Mouse (Mus musculus) lung, adult 2 months (tissue): ENCODE data around the gene Crb3. TPM values are rescaled to one million over a fixed set of nuclear protein-coding genes. Genes with fewer than 3 reads are reported as not detected.
A peak's percentile ranks its signal among the peaks of the same experiment; 100 is the strongest.

ENCODE experiments used
- DNase-seq: peaks from one replicate; pipeline ENCODE4 v3.0.0; 2022
- H3K4me1 ChIP-seq: fragments of 200-500 bp; 2 replicates; pipeline ENCODE4 v1.6.1; 2011; ENCODE audit warnings: low read length; ENCODE audit not compliant: control insufficient read depth, insufficient read depth
- H3K4me3 ChIP-seq: fragments of 200-500 bp; replicated peaks from 2 replicates; pipeline ENCODE3; 2011; ENCODE audit warnings: low read depth, mild to moderate bottlenecking, control low read depth, low read length; ENCODE audit errors: extremely low read depth
- CTCF ChIP-seq: fragments of 200-500 bp; IDR thresholded peaks from 2 replicates; pipeline ENCODE4 v1.5.1; 2011; ENCODE audit warnings: mild to moderate bottlenecking, low read length, control low read depth; ENCODE audit not compliant: insufficient read depth
- POLR2A ChIP-seq: fragments of 200-500 bp; IDR thresholded peaks from 2 replicates; pipeline ENCODE4 v1.6.1; 2011; ENCODE audit warnings: low read depth, mild to moderate bottlenecking, control low read depth, low read length, borderline replicate concordance; ENCODE audit errors: extremely low read depth
- WGBS: fragments of 180-500 bp; shearing (Covaris S2); methylation state at CpG from one replicate; pipeline ENCODE4 v1.1.7; 2018; 5-methylcytosine and 5-hydroxymethylcytosine counted together
- polyA plus RNA-seq: library from polyadenylated mRNA; depleted of rRNA; stranded (reverse); fragments of >200 nt; gene quantifications from 2 replicates; pipeline ENCODE4 v1.2.3, GENCODE M21; 2012; rRNA removed

Crb3 gene
- polyA plus RNA-seq, result 75.5 and 89.4 TPM in 2 replicates

DNA sequence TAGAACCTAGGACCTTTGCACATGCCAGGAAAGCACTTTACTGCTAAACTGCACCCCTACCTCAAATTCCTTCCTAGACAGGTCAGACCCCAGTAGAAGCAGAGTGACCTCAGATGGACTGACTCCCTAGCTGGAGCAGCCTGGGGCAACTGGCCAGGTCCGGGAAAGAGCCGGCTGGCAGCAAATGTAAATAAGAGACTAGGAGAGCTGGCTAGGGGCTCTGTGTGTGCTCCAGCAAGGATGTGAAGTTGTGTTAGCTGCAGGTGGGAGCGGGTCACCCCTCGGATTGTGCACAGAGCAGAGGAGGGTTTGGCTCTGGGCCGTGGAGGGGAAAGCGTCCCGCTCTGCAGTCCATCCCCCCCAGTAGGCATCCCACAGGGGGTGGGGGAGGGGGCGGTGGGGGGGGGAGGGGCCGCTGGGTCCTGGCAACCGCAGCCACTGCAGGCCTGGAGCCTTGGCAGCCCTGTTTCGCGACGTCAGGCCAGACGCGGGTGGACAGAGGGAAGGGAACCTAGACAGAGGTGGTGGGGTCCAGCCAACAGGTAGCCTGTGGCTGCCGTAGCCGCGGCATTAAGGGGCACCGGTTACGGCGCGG lies at the start of gene Crb3:
Crb3 (plus strand) TSS at position 215 of the 595 bp plus-strand sequence.
- H3K4me3 ChIP-seq, result peak within 1 kb of the TSS; percentile 78
- TF ChIP-seq POLR2A (no peak), CTCF (no peak)
- H3K4me1 ChIP-seq, result peaks cover 4% of the 10 kb centered on the region
- DNase-seq, result peak; percentile 39
- WGBS, result 7% methylated on average over 20 of the region's 22 CpGs

GRCm38 (mm10) chr17:57010911-57011235 lies 48.0 kb upstream of the Crb3 start:
- no peak for DNase-seq
- TF ChIP-seq POLR2A (no peak), CTCF (no peak)
- H3K4me3 ChIP-seq, result peak overlapping the region; percentile 93
- H3K4me1 ChIP-seq, result no peaks in the 10 kb centered on the region
- WGBS, result under 1% methylated on average over 19 of the region's 19 CpGs

DNA sequence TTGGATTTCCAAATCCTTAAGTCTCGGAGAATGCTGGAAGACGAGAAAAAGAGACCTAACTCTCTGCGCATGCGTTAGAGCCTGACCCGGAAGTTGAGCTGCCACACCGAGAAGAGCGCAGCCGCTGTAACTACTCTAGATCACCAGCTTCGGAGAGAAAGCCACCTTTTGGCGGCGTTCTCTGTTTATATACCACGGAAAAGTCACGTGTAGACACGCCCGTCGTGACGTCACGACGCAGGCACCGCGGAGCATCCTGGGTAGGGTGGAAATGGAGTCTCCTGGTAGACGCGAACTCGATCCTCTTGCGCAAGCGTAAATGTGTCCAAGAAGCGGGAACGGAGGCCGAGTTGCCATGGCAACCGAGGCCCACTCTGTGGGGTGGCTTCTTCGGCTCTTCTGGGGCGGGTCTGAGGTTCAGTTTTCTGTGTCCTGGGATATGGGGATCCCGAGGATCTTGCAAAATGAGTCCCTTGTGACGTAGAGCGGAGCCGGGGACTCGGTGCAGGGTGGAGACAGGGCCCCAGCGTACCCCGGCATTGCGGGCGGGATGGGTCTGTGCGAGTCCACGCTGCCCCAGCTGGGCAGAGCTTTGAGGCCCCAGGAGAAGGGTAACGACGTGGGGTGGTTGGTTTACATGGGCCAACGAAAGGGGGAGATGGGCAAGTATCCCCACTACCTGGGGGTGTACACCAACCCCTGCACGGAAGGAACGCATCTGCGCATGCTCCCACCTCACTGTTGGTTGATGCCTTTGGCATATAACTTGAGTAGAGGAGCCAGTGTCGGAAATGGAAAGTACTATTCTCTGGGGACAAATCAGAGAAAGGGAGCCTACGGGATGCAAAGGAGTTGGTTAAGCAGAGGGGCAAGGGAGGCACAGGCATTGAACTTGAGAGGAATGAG lies 47.4 kb upstream of the Crb3 start, which contains the start of the genes Gtf2f1 and Gm17949:
Gtf2f1 (minus strand) TSS at position 53 of the 906 bp plus-strand sequence.
Gm17949 (plus strand) TSS at position 234 of the 906 bp plus-strand sequence.
- TF ChIP-seq POLR2A (peak; percentile 100), CTCF (peak; percentile 7; the same call in 1 of the 2 replicates)
- WGBS, result under 1% methylated on average over 51 of the region's 51 CpGs

GRCm38 (mm10) chr17:57012245-57012795 lies 46.6 kb upstream of the Crb3 start:
- no peak for DNase-seq
- no peaks in the 10 kb centered on the region for H3K4me1 ChIP-seq
- TF ChIP-seq POLR2A (0 out of 2 replicates have a peak, but pooled peaks have one; percentile 6), CTCF (no peak)
- WGBS, result 63% methylated on average over 13 of the region's 13 CpGs
- H3K4me3 ChIP-seq, result no peak overlapping the region

More for the DNA sequence above, 47.4 kb upstream of the Crb3 start, which contains the start of the genes Gtf2f1 and Gm17949:
- peak within 1 kb of the TSS; percentile 93 for H3K4me3 ChIP-seq
- peak; percentile 90 for DNase-seq
- no peaks in the 10 kb centered on the region for H3K4me1 ChIP-seq

GRCm38 (mm10) chr17:57019693-57020092 lies 39.2 kb upstream of the Crb3 start:
- no peak overlapping the region for H3K4me3 ChIP-seq
- TF ChIP-seq CTCF, result no peak
- TF ChIP-seq POLR2A, result no peak
- 81% methylated on average over 2 of the region's 2 CpGs for WGBS

GRCm38 (mm10) chr17:57020960-57021359 lies 37.9 kb upstream of the Crb3 start:
- DNase-seq, result no peak
- H3K4me3 ChIP-seq, result no peak overlapping the region
- 88% methylated on average over 5 of the region's 5 CpGs for WGBS
- H3K4me1 ChIP-seq, result no peaks in the 10 kb centered on the region
- no peak for TF ChIP-seq POLR2A
- no peak for TF ChIP-seq CTCF

More at GRCm38 (mm10) chr17:57019693-57020092, 39.2 kb upstream of the Crb3 start:
- no peaks in the 10 kb centered on the region for H3K4me1 ChIP-seq
- DNase-seq, result no peak

DNA sequence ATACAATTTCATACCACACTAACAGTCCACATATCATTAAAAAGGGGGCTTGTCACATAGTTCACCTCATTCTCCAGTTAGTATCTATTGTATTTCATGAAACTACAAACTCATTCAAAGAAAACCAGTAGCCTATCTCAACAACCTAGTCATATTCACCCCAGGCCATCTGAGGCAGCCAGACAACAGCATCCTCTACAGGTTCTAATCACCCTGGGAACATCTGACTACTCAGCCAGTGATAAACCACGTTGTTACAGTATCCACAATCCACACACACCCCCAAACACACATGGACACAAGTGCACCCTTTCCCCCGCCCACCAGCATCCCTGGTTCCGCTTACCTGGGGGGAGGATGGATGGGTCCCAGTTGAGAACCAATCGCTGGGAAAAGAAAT lies 31.4 kb upstream of the Crb3 start:
- H3K4me3 ChIP-seq, result no peak overlapping the region
- no peak for TF ChIP-seq CTCF
- no peak for TF ChIP-seq POLR2A
- WGBS, result 89% methylated on average over 4 of the region's 4 CpGs
- no peak for DNase-seq
- H3K4me1 ChIP-seq, result peaks cover 9% of the 10 kb centered on the region; the same call in 1 of the 2 replicates

DNA sequence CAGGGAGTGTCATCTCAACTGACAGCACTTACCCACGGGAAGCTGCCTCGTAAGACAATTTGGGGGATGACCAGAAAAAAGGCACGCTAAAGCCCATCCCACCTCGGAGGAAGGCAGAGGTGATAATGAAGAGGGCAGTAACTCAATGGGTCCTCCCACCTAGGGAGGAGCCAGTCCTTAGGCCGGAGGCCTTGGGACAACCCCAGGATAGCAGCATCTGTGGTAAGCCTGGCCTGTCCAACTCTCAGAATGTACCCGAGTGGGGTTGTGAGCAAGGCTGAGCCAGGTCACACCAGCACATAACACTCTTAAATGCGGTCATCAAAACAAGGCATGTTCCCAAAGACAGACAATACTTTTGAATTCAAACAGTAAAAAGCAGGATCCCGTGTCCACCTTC lies 29.2 kb upstream of the Crb3 start:
- Histone ChIP-seq H3K4me1 (peaks cover 9% of the 10 kb centered on the region; the same call in 1 of the 2 replicates), H3K4me3 (no peak overlapping the region)
- DNase-seq, result no peak
- TF ChIP-seq CTCF, result no peak
- TF ChIP-seq POLR2A, result no peak
- 20% methylated on average over 8 of the region's 8 CpGs for WGBS
